Mouse (Mus musculus): ENCODE results near the gene Rngtt.

GRCm38 (mm10) chr4:33405723-33406293 lies 95.7 kb downstream of the Rngtt start:
- TF ChIP-seq CTCF (IDR thresholded peaks at IDR 0.05; ENCODE audit: extremely low read depth, insufficient read depth, low read length) (no peak), POLR2A (IDR thresholded peaks at IDR 0.05; ENCODE audit: extremely low read depth, insufficient read depth, low read length) (no peak)

Measured in cortical plate, adult 2 months (tissue).